Mouse (Mus musculus) heart, embryonic 13.5 days (tissue): ENCODE data around the gene Csk. TPM values are rescaled to one million over a fixed set of nuclear protein-coding genes. Genes with fewer than 3 reads are reported as not detected.
A peak's percentile ranks its signal among the peaks of the same experiment; 100 is the strongest.

ENCODE experiments used
- ATAC-seq: fragments of 200-750 bp; cut with Nextera tagmentation; 2 replicates; pipeline ENCODE4 v1.8.0; 2017; ENCODE audit warnings: moderate TSS enrichment; ENCODE audit not compliant: insufficient number of reproducible peaks, low FRiP score, low TSS enrichment; ENCODE audit errors: extremely low read depth
- H3K27ac ChIP-seq: fragments of 300-500 bp; sonication (generic); replicated peaks from 2 replicates; pipeline ENCODE4 v1.5.1; 2015; ENCODE audit warnings: moderate library complexity, mild to moderate bottlenecking, inconsistent platforms
- H3K27me3 ChIP-seq: fragments of 300-500 bp; sonication (generic); replicated peaks from 2 replicates; pipeline ENCODE4 v1.6.1; 2015; ENCODE audit warnings: mild to moderate bottlenecking, inconsistent platforms
- H3K36me3 ChIP-seq: fragments of 300-500 bp; sonication (generic); 2 replicates; pipeline ENCODE4 v1.6.1; 2015; ENCODE audit warnings: mild to moderate bottlenecking, inconsistent platforms
- H3K4me1 ChIP-seq: fragments of 300-500 bp; sonication (generic); 2 replicates; pipeline ENCODE4 v1.6.1; 2015; ENCODE audit warnings: inconsistent platforms
- H3K4me2 ChIP-seq: fragments of 300-500 bp; sonication (generic); 2 replicates; pipeline ENCODE4 v1.6.1; 2015; ENCODE audit warnings: inconsistent platforms, mild to moderate bottlenecking, moderate library complexity
- H3K4me3 ChIP-seq: fragments of 300-500 bp; sonication (generic); 2 replicates; pipeline ENCODE4 v1.5.1; 2015; ENCODE audit warnings: moderate library complexity, mild to moderate bottlenecking, inconsistent platforms
- H3K9ac ChIP-seq: fragments of 300-500 bp; sonication (generic); 2 replicates; pipeline ENCODE4 v1.6.1; 2015; ENCODE audit warnings: inconsistent platforms, mild to moderate bottlenecking, moderate library complexity
- H3K9me3 ChIP-seq: fragments of 300-500 bp; sonication (generic); 2 replicates; pipeline ENCODE4 v1.6.1; 2016; ENCODE audit warnings: inconsistent platforms
- WGBS: fragments of 180-500 bp; shearing (Covaris S2); methylation state at CpG from one replicate; pipeline ENCODE4 v1.1.7; 2015; ENCODE audit warnings: mixed read lengths; 5-methylcytosine and 5-hydroxymethylcytosine counted together
- polyA plus RNA-seq: library from polyadenylated mRNA; unstranded; fragments of >200 nt; fragmentation: Nextera tagmentation; extraction: Ambion mirVana; gene quantifications from 2 replicates; pipeline ENCODE4 v1.2.1, GENCODE M21; 2015

Gene Csk
- polyA plus RNA-seq, 1 experiment from 2014 or later = 16.3 TPM

- H3K9ac ChIP-seq = peak overlapping the region; percentile 65
- H3K9me3 ChIP-seq = no peaks in the 10 kb centered on the region
- H3K27ac ChIP-seq = peak overlapping the region; percentile 94
- WGBS = 12% methylated on average over 6 of the region's 6 CpGs
- peaks cover 80% of the 10 kb centered on the region for H3K4me1 ChIP-seq
- ATAC-seq = peak; percentile 44; the same call in 1 of the 2 replicates
- 0 out of 2 replicates have a peak overlapping the region, but pooled peaks have one; percentile 1 for H3K4me3 ChIP-seq
- H3K27me3 ChIP-seq = no peaks in the 10 kb centered on the region
- H3K36me3 ChIP-seq = peaks cover 11% of the 10 kb centered on the region
- peak overlapping the region; percentile 52 for H3K4me2 ChIP-seq
Measured at GRCm38 (mm10) chr9:57637741-57638322, 15.6 kb downstream of the Csk start.

- Histone ChIP-seq H3K4me2 (peak overlapping the region; percentile 52), H3K27me3 (no peaks in the 10 kb centered on the region), H3K9ac (peak overlapping the region; percentile 12), H3K36me3 (peaks cover 12% of the 10 kb centered on the region), H3K27ac (peak overlapping the region; percentile 94), H3K4me1 (peaks cover 75% of the 10 kb centered on the region), H3K4me3 (no peak overlapping the region), H3K9me3 (no peaks in the 10 kb centered on the region)
- ATAC-seq = no peak
- WGBS = 41% methylated on average over 3 of the region's 3 CpGs
Measured at GRCm38 (mm10) chr9:57637272-57637671, 16.2 kb downstream of the Csk start.

- 36% methylated on average over 4 of the region's 4 CpGs for WGBS
- Histone ChIP-seq H3K27me3 (no peaks in the 10 kb centered on the region), H3K9me3 (no peaks in the 10 kb centered on the region), H3K27ac (no peak overlapping the region; the same call in 1 of the 2 replicates), H3K4me1 (peaks cover 38% of the 10 kb centered on the region), H3K4me2 (no peak overlapping the region), H3K36me3 (peaks cover 35% of the 10 kb centered on the region), H3K4me3 (no peak overlapping the region), H3K9ac (peak overlapping the region; percentile 3; the same call in 1 of the 2 replicates)
- ATAC-seq = no peak
Measured at GRCm38 (mm10) chr9:57633481-57634024, 19.9 kb downstream of the Csk start.

- Histone ChIP-seq H3K36me3 (peaks cover 76% of the 10 kb centered on the region), H3K27me3 (no peaks in the 10 kb centered on the region), H3K27ac (no peak overlapping the region), H3K4me3 (no peak overlapping the region), H3K4me2 (no peak overlapping the region), H3K9me3 (no peaks in the 10 kb centered on the region), H3K4me1 (peaks cover 14% of the 10 kb centered on the region), H3K9ac (no peak overlapping the region)
- peak; percentile 35; the same call in 1 of the 2 replicates for ATAC-seq
- WGBS = 63% methylated on average over 14 of the region's 14 CpGs
Measured at GRCm38 (mm10) chr9:57629118-57629874, 24.1 kb downstream of the Csk start.

- Histone ChIP-seq H3K27me3 (no peaks in the 10 kb centered on the region), H3K4me1 (peaks cover 9% of the 10 kb centered on the region), H3K4me2 (no peak overlapping the region), H3K27ac (no peak overlapping the region), H3K36me3 (peaks cover 77% of the 10 kb centered on the region), H3K9ac (no peak overlapping the region), H3K4me3 (no peak overlapping the region), H3K9me3 (no peaks in the 10 kb centered on the region)
- ATAC-seq = no peak
- 83% methylated on average over 12 of the region's 12 CpGs for WGBS
Measured at GRCm38 (mm10) chr9:57628717-57629116, 24.7 kb downstream of the Csk start.

- peaks cover 77% of the 10 kb centered on the region for H3K36me3 ChIP-seq
- no peaks in the 10 kb centered on the region for H3K9me3 ChIP-seq
- H3K4me1 ChIP-seq = peaks cover 1% of the 10 kb centered on the region
- no peak for ATAC-seq
- H3K27me3 ChIP-seq = no peaks in the 10 kb centered on the region
- no peak overlapping the region for H3K27ac ChIP-seq
- H3K4me3 ChIP-seq = no peak overlapping the region
- no peak overlapping the region for H3K4me2 ChIP-seq
- H3K9ac ChIP-seq = no peak overlapping the region
- WGBS = 86% methylated on average over 11 of the region's 11 CpGs
Measured at GRCm38 (mm10) chr9:57627892-57628291, 25.5 kb downstream of the Csk start.

GRCm38 (mm10) chr9:57627191-57627590, 26.2 kb downstream of the Csk start:
- H3K27ac ChIP-seq = no peak overlapping the region
- ATAC-seq = no peak

GRCm38 (mm10) chr9:57625674-57626500, 27.5 kb downstream of the Csk start:
- Histone ChIP-seq H3K27me3 (no peaks in the 10 kb centered on the region), H3K4me3 (no peak overlapping the region), H3K4me2 (no peak overlapping the region), H3K27ac (no peak overlapping the region), H3K36me3 (peaks cover 65% of the 10 kb centered on the region), H3K9ac (no peak overlapping the region), H3K9me3 (no peaks in the 10 kb centered on the region), H3K4me1 (no peaks in the 10 kb centered on the region)
- WGBS = 85% methylated on average over 15 of the region's 15 CpGs
- ATAC-seq = no peak

More at GRCm38 (mm10) chr9:57627191-57627590, 26.2 kb downstream of the Csk start:
- H3K36me3 ChIP-seq = peaks cover 74% of the 10 kb centered on the region
- no peak overlapping the region; the same call in 1 of the 2 replicates for H3K9ac ChIP-seq
- no peaks in the 10 kb centered on the region for H3K9me3 ChIP-seq
- H3K4me2 ChIP-seq = no peak overlapping the region
- no peaks in the 10 kb centered on the region for H3K27me3 ChIP-seq
- H3K4me1 ChIP-seq = no peaks in the 10 kb centered on the region
- no peak overlapping the region for H3K4me3 ChIP-seq
- WGBS = 87% methylated on average over 17 of the region's 17 CpGs

- H3K4me1 ChIP-seq = no peaks in the 10 kb centered on the region
- H3K27ac ChIP-seq = no peak overlapping the region
- H3K9me3 ChIP-seq = no peaks in the 10 kb centered on the region
- ATAC-seq = no peak
- 77% methylated on average over 7 of the region's 7 CpGs for WGBS
- H3K4me3 ChIP-seq = no peak overlapping the region
- H3K36me3 ChIP-seq = peaks cover 49% of the 10 kb centered on the region
- no peaks in the 10 kb centered on the region for H3K27me3 ChIP-seq
- no peak overlapping the region for H3K9ac ChIP-seq
- H3K4me2 ChIP-seq = no peak overlapping the region
Measured at GRCm38 (mm10) chr9:57624295-57624694, 29.1 kb downstream of the Csk start.

- Histone ChIP-seq H3K4me2 (no peak within 1 kb of the TSS), H3K9ac (no peak within 1 kb of the TSS), H3K27ac (no peak within 1 kb of the TSS), H3K4me1 (no peaks in the 10 kb centered on the region), H3K27me3 (no peaks in the 10 kb centered on the region), H3K36me3 (peaks cover 14% of the 10 kb centered on the region), H3K9me3 (no peaks in the 10 kb centered on the region), H3K4me3 (no peak within 1 kb of the TSS)
- 89% methylated on average over 5 of the region's 5 CpGs for WGBS
- no peak for ATAC-seq
Measured at GRCm38 (mm10) chr9:57620674-57621073, 32.8 kb downstream of the Csk start, which contains the start of gene Lman1l. Gene Lman1l (minus strand): TSS chr9:57620774.

- no peak overlapping the region for H3K27ac ChIP-seq
- no peak for ATAC-seq
- no peaks in the 10 kb centered on the region for H3K4me1 ChIP-seq
- H3K27me3 ChIP-seq = no peaks in the 10 kb centered on the region
- no peaks in the 10 kb centered on the region for H3K9me3 ChIP-seq
- no peak overlapping the region for H3K4me2 ChIP-seq
- H3K36me3 ChIP-seq = no peaks in the 10 kb centered on the region
- WGBS = 64% methylated on average over 8 of the region's 8 CpGs
- no peak overlapping the region for H3K9ac ChIP-seq
- H3K4me3 ChIP-seq = no peak overlapping the region
Measured at GRCm38 (mm10) chr9:57618854-57619253, 34.6 kb downstream of the Csk start.
